Mouse (Mus musculus) cerebellum, adult 18-20 months (tissue): ENCODE measurements around the gene Zbtb48.

Experiments used
- DNase-seq, 2 experiments: peaks; one replicate each; pipeline ENCODE4 v3.0.0; 2021

Zbtb48 gene

DNA sequence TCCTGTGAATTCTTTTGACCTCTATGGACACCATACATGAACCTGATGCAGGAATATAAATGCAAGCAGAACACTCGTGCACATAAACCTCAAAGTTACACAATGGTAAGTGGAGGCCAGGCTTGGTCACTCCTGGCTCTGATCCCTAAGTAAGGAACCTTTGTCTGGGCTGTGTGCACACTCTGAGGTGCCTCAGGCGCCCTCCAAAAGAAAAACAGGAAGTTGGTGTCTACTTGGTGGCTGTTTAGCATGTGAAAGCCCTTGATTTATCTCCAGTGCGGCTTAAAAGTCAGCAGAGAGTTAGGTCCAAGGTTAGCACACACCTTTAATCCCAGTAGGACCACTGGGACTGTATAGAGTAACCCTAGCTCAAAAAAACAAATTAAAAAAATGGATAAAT is 28.0 kb downstream of the Zbtb48 start:
- no peak for DNase-seq

GRCm38 (mm10) chr4:151997701-151998100 is 29.8 kb downstream of the Zbtb48 start:
- no peak for DNase-seq

DNA sequence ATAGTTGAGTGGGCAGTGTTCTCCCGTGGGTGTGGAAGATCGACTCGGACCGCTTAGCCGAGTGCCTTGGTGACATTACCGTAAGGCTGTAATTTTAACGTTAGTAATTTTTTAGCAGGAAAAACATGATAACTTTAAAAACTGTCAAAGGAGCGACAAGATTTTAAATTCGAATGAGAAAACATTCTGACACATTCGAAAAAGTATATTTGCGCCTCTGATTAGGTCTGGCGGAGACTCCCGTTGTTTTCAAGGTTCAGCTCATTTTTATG is 30.6 kb downstream of the Zbtb48 start:
- DNase-seq: no peak

GRCm38 (mm10) chr4:151996173-151996950 is 31.1 kb downstream of the Zbtb48 start, which contains the start of gene Phf13:
Phf13 (minus strand) TSS chr4:151996258.
- DNase-seq: peak; percentile 98 to 100

- peak in 1 of 2 experiments; percentile 68 for DNase-seq
Observed at GRCm38 (mm10) chr4:151995371-151996172, 31.9 kb downstream of the Zbtb48 start.

DNA sequence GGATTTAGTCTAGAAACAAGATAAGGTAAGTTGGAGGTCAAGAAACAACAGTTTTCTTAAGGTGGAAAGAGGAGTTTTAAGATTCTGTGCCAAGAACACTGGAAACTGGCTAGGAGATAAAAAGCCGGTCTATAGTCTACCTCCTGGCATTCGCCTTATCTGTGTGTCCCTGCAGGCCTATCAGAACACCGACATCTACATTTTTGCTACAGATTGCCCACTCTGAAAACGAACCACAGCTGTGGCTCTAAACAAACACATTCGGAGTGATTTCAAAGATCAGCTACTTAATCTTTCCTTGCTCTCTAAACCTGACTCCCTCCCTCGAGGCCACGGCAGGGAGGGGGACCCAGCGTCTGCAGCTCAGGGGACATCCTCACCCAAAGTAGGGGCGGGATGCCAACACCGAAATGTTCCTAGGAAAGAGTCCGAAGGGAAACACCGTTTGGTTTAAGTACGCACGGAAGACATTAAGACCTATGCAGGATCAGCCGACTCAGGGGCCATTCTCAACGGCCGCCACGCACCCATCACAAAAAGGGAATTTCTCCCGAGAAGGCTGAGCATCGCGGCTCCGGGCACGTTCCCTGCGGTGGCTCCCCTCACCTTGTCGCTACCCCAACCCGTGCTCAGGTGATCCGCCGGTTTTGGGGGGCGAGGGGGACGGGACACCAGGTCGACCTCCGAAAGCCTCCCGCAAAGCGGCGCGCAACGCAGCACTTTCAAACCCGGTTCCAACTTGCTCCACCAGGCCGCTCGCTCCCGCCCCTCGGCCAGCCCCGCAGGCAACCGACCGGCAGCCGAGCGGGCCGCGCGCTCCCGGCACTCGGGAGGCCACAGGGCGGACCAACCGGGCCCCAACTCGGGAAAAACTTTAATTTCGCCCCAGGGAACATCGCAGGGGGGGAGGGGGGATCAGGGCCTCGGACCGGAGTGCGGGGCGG is 33.0 kb downstream of the Zbtb48 start:
- peak; percentile 51 to 62 for DNase-seq

- no peak for DNase-seq
Observed at GRCm38 (mm10) chr4:151993035-151993434, 34.4 kb downstream of the Zbtb48 start.

GRCm38 (mm10) chr4:151992091-151992490 is 35.4 kb downstream of the Zbtb48 start:
- DNase-seq: no peak

GRCm38 (mm10) chr4:151989110-151989488 is 38.4 kb downstream of the Zbtb48 start:
- DNase-seq: no peak

DNA sequence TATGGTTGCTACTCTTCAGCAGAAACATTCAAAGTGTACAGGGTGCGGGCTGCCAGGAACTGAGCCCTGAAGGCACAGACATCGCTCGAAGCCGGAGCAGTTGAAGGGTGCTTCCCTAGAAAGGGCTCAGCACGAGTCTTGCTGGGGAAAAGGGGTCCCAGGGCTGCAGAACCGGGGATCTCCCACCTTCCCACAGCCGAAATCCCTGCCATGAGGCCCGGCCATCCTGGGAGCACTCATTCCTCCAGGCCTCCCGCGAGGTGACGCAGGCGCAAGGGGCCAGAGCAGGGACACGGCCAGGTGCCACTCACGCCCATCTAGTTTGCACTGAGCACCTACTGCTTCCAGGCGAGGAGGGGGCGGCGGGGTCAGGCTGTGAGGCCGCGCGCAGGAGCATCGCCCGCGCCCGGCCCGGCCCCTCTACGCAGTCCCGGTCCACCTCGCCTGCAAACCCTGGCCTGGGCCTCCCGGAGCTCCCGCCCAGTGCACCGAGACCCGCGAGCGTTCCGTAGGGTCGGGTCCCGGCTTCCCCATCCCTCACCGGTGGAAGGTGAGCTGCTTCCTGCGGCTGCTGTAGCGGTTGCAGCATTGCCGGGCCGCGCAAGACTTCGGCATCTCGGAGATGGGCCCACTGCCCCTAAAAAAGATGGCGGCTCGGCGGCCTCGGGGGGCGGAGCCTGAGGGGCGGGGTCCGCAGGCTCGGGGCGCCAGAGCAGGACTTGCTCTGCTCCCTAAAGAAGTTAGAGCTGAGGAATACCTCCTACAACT is 38.9 kb downstream of the Zbtb48 start, which contains the start of gene Thap3:
TSS of gene Thap3 (minus strand) at position 656 of the 768 bp plus-strand sequence.
- peak; percentile 82 to 88 for DNase-seq

DNA sequence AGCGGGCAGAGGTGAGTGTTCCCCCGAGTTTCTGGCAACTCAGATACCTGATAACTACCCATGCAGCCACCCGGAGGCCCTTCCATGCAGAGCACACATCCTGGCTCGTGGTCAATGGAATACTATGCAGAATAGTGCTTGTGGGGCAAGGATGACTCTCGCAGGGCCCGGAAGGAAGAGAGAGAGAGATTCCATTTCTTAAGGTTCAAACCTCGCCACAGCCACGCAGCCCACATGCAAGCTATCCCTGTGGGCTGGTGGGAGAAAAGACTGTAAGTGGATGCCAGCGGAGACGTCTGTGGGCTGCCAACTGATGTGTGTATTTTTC is 39.5 kb downstream of the Zbtb48 start:
- no peak for DNase-seq

- peak in 1 of 2 experiments; percentile 53 for DNase-seq
Observed at GRCm38 (mm10) chr4:151986650-151987049, 40.8 kb downstream of the Zbtb48 start.

GRCm38 (mm10) chr4:151985886-151986285 is 41.6 kb downstream of the Zbtb48 start:
- DNase-seq: peak; percentile 70 to 80

DNA sequence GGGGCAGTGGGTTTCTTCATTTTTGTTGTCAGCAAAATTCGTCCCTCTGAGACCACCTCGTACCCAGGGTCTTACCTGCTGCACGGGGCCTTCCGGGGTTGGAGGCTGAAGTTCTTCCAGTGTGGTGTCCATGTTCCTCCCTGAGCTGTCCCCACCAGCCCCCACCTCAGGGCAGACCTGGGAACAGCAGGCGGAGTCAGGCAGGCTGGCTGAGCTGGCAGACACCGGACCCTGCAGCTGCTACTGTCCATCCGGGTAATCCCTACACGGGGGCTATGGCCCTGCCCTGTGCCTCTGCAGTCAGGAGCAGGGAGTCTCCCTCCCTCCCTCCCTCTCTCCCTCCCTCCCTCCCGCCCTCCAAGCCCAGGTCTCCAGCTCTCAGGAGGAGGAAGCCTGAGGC is 43.9 kb downstream of the Zbtb48 start:
- no peak for DNase-seq

DNA sequence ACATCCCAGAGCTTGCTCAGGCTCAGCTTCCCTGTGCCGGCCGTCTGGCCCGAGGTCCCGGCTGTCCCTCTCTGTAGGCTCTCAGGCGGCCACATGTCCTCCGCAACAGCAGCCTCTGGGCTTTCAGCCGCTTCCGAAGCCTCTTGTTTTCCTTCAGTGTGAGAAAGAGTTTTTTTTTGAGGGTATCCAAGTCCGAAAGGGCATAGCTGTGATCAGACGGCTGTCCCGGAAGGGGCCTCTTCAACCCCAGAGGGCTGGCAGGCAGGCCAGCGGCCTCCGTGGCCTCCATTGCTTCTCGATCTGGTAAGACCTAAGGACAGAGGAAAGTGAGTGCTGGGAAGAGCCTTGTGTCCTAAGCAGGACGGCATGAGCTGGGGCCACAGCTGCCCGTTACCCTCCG is 44.4 kb downstream of the Zbtb48 start:
- no peak for DNase-seq

DNA sequence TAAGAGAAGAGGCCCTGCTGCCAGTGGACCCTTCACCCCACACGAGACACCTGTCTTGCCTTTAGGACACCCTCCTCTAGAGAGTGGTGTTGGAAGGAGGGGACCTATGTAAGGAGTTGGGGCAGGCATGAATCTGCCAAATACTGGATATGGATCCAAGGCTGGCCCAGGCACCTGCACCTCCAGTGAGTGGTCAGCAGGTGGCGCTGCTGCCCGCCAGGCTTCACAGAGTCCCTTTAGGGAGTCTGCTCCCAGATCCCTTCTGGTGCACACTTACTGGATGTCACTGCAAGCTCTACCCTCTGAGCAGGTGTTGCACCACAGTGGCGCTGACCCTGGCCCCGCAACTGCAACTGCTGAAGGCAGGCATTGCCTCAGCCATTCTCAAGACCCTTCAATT is 46.1 kb downstream of the Zbtb48 start:
- DNase-seq: peak; percentile 84 to 90

DNA sequence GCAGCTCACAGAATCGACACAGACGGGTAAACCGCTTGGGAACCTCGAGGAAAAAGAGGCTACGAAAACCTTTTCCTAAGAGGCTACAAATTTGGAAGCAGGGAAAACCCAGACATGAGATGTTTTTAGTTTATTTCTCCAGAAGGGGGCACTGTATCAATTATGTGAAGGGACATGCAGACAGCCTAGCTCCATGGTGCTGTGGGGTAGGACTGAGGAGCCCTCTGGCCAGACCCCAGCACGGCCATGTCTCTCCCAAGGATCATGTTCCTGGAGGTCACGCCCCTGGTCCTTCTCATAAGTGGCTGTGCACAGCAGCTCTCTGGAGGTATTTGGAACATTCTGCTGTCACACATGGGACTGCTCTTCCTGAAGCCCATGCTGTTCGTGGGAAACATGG is 46.8 kb downstream of the Zbtb48 start:
- DNase-seq: no peak

- DNase-seq: peak; percentile 84 to 90
Observed at GRCm38 (mm10) chr4:151977748-151978147, 49.7 kb downstream of the Zbtb48 start.

GRCm38 (mm10) chr4:151975441-151975840 is 52.0 kb downstream of the Zbtb48 start:
- no peak for DNase-seq

DNA sequence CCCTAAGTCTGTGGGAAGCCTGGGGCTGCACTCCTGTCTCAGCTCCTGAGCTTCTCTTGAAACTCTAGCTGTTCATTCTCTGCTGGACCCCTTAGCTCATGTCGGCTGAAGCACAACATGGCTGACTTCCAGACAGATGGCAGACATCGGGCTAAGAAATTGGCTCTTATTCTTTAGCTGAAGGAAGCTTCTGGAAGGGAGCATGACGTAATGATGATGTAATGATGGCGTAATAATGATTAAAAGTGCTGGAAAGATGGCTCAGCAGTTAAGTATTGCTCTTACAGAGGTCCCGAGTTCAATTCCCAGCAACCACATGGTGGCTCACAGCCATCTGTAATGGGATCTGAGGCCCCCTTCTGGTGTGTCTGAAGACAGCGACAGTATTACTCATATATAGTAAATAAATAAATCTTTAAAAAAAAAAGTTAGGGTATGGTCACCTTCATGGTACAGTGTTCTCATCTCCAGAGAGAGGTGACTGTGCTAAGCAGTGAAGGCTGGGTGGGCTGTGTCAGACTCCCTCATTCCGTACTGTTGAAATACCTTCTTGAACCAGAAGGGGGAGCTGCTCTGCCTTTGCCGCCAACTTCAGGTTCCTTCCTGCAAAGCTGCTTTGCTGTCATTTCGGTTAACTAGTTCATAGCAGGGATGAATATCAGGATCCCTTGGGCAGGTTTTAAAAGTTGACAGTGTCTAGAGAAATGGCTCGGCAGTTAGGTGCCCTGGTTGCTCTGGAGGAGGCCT is 55.1 kb downstream of the Zbtb48 start:
- DNase-seq: peak in 1 of 2 experiments; percentile 43
